Mouse (Mus musculus) myocyte (in vitro differentiated cells): Measurements from ENCODE around the gene Herpud1. TPM values are rescaled to one million over a fixed set of nuclear protein-coding genes. Genes with fewer than 3 reads are reported as not detected.

Source experiments
- H3K27me3 ChIP-seq: one replicate; pipeline ENCODE4 v1.6.1; 2011; ENCODE audit not compliant: control insufficient read depth, insufficient read depth, insufficient read length
- H3K36me3 ChIP-seq: one replicate; pipeline ENCODE4 v1.6.1; 2011; ENCODE audit not compliant: control insufficient read depth, insufficient read depth
- H3K4me2 ChIP-seq: one replicate; pipeline ENCODE4 v1.6.1; 2011; ENCODE audit warnings: low read depth, control low read depth
- H3K4me3 ChIP-seq: one replicate; pipeline ENCODE4 v1.5.1; 2011; ENCODE audit warnings: mild to moderate bottlenecking, control low read depth, moderate library complexity
- H3K79me2 ChIP-seq: one replicate; pipeline ENCODE4 v1.6.1; 2011; ENCODE audit not compliant: control insufficient read depth, insufficient read depth
- H3ac ChIP-seq: one replicate; pipeline ENCODE4 v1.6.1; 2011; ENCODE audit not compliant: control insufficient read depth, insufficient read length
- CEBPB ChIP-seq: IDR thresholded peaks from 2 replicates; pipeline ENCODE4 v1.6.1; 2011; ENCODE audit warnings: mild to moderate bottlenecking, moderate library complexity; ENCODE audit not compliant: poor library complexity, insufficient read depth, severe bottlenecking
- E2F4 ChIP-seq: IDR thresholded peaks from one replicate; pipeline ENCODE4 v1.6.1; 2011; ENCODE audit warnings: mild to moderate bottlenecking, control low read depth, moderate library complexity; ENCODE audit not compliant: insufficient read depth
- MAX ChIP-seq: IDR thresholded peaks from one replicate; pipeline ENCODE4 v1.6.1; 2011; ENCODE audit warnings: low read depth, mild to moderate bottlenecking, control low read depth
- MYOD1 ChIP-seq, 3 experiments: IDR thresholded peaks; one replicate each; pipeline ENCODE4 v1.6.1; 2011; ENCODE audit warnings: control low read depth in 2 of 3, low read depth in 2 of 3, mild to moderate bottlenecking in 2 of 3, moderate library complexity in 1 of 3; ENCODE audit not compliant: insufficient read length in 2 of 3, control insufficient read depth in 1 of 3
- MYOG ChIP-seq, 3 experiments: IDR thresholded peaks; one replicate each; pipeline ENCODE4 v1.6.1; 2011; ENCODE audit warnings: control low read depth in 2 of 3, low read depth in 2 of 3, mild to moderate bottlenecking in 2 of 3; ENCODE audit not compliant: insufficient read length in 2 of 3, control insufficient read depth in 1 of 3, insufficient read depth in 1 of 3
- POLR2A ChIP-seq: IDR thresholded peaks from one replicate; pipeline ENCODE4 v1.6.1; 2011; ENCODE audit warnings: low read depth, mild to moderate bottlenecking, control low read depth, moderate library complexity; ENCODE audit not compliant: insufficient read length
- POLR2AphosphoS2 ChIP-seq: IDR thresholded peaks from one replicate; pipeline ENCODE4 v1.6.1; 2011; ENCODE audit warnings: low read depth, control low read depth; ENCODE audit not compliant: insufficient read length
- REST ChIP-seq: IDR thresholded peaks from one replicate; pipeline ENCODE4 v1.6.1; 2011; ENCODE audit warnings: mild to moderate bottlenecking, control low read depth, moderate library complexity; ENCODE audit not compliant: insufficient read depth, insufficient read length
- SRF ChIP-seq: IDR thresholded peaks from one replicate; pipeline ENCODE4 v1.6.1; 2011; ENCODE audit warnings: low read depth; ENCODE audit not compliant: control insufficient read depth, insufficient read length
- TCF12 ChIP-seq: IDR thresholded peaks from one replicate; pipeline ENCODE4 v1.6.1; 2011; ENCODE audit warnings: mild to moderate bottlenecking, control low read depth; ENCODE audit not compliant: poor library complexity, insufficient read depth, severe bottlenecking
- TCF3 ChIP-seq: IDR thresholded peaks from one replicate; pipeline ENCODE4 v1.6.1; 2011; ENCODE audit warnings: low read depth, control low read depth; ENCODE audit not compliant: insufficient read length
- USF1 ChIP-seq: IDR thresholded peaks from one replicate; pipeline ENCODE4 v1.6.1; 2011; ENCODE audit warnings: low read depth, mild to moderate bottlenecking, control low read depth, moderate library complexity
- polyA plus RNA-seq: library from polyadenylated mRNA; unstranded; fragments of >200 nt; fragmentation: generic; extraction: Trizol; gene quantifications from one replicate; pipeline ENCODE4 v1.2.1, GENCODE M21; 2012; ENCODE audit warnings: missing spikeins

Gene Herpud1
- 292 TPM for polyA plus RNA-seq

DNA sequence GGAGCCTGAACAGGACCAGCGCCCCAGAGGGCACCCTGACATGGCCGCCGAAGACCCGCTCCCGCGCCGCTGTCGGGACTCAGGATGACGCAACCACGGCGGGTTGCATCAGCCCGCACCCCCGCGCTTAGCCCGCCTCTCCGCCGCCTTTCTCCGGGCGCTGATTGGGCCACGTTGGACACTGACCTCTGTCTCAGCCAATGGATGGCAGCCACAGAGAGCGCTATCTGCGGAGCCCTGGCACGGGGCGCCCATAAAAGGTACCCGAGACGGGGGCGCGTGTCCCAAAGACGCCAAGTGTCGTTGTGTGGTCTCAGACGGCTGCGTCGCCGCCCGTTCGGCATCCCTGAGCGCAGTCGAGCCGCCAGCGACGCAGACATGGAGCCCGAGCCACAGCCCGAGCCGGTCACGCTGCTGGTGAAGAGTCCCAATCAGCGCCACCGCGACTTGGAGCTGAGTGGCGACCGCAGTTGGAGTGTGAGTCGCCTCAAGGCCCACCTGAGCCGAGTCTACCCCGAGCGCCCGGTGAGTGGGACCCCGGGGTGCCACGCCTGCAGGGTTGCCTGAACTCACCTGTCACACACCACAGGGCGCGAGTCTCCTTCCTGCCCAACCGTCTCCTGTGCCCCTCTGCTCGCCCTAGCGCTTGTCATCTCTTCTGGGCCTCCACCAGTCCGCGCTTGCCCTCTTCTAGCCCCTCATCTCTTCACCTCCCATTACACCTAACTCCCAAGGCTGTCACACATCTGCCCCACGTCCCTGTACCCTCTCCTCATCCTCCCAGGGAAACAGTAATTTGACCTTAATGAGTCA, at the start of gene Herpud1:
TSS of gene Herpud1 (plus strand) at position 225 of the 813 bp plus-strand sequence.
- Histone ChIP-seq H3K4me3 (peak within 1 kb of the TSS; percentile 100), H3ac (peak within 1 kb of the TSS; percentile 77), H3K4me2 (peak within 1 kb of the TSS; percentile 91), H3K27me3 (no peaks in the 10 kb centered on the region), H3K79me2 (peaks cover 38% of the 10 kb centered on the region), H3K36me3 (peaks cover 36% of the 10 kb centered on the region)
- TF ChIP-seq POLR2AphosphoS2 (peak; percentile 96), MYOG (IDR thresholded peaks at IDR 0.05; ENCODE audit: control insufficient read depth in 1 of 3, insufficient read depth in 1 of 3, insufficient read length in 2 of 3, low read depth in 2 of 3) (peak in 1 of 3 experiments; percentile 18), SRF (peak; percentile 77), MAX (no peak), CEBPB (peak; percentile 93), REST (no peak), TCF3 (no peak), MYOD1 (IDR thresholded peaks at IDR 0.05; ENCODE audit: control insufficient read depth in 1 of 3, insufficient read length in 2 of 3, low read depth in 2 of 3) (peak in 1 of 3 experiments; percentile 37), POLR2A (peak; percentile 96)

DNA sequence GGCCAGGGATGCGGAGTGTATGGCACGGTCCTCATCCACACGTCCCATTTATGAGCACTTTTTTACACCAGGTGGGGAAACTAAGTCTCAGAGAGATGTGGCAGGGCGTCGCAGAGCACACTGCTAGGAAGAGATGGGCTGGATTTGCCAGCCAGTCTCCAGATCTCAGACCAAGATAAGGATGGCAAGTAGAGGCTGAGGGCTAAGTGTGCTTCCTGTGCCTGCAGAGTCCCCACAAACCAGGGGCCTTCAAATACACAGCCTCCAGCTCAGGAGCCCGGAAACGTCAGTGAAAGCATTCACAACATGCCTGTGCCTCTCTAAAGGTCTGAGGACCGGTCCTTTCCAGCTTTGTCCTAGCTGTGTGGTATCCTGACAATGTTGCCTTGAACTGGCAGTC, 48.7 kb upstream of the Herpud1 start:
- no peak overlapping the region for H3ac ChIP-seq
- H3K79me2 ChIP-seq = no peaks in the 10 kb centered on the region
- no peaks in the 10 kb centered on the region for H3K36me3 ChIP-seq
- H3K27me3 ChIP-seq = peaks cover 36% of the 10 kb centered on the region
- no peak overlapping the region for H3K4me2 ChIP-seq
- H3K4me3 ChIP-seq = no peak overlapping the region
- no peak for TF ChIP-seq MYOG (IDR thresholded peaks at IDR 0.05; ENCODE audit: control insufficient read depth in 1 of 3, insufficient read depth in 1 of 3, insufficient read length in 2 of 3, low read depth in 2 of 3)
- no peak for TF ChIP-seq POLR2A
- no peak for TF ChIP-seq E2F4
- TF ChIP-seq TCF3 = no peak
- no peak for TF ChIP-seq POLR2AphosphoS2
- no peak for TF ChIP-seq CEBPB
- TF ChIP-seq SRF = no peak
- TF ChIP-seq MYOD1 (IDR thresholded peaks at IDR 0.05; ENCODE audit: control insufficient read depth in 1 of 3, insufficient read length in 2 of 3, low read depth in 2 of 3) = no peak
- no peak for TF ChIP-seq REST
- no peak for TF ChIP-seq TCF12
- TF ChIP-seq USF1 = no peak
- TF ChIP-seq MAX = no peak

DNA sequence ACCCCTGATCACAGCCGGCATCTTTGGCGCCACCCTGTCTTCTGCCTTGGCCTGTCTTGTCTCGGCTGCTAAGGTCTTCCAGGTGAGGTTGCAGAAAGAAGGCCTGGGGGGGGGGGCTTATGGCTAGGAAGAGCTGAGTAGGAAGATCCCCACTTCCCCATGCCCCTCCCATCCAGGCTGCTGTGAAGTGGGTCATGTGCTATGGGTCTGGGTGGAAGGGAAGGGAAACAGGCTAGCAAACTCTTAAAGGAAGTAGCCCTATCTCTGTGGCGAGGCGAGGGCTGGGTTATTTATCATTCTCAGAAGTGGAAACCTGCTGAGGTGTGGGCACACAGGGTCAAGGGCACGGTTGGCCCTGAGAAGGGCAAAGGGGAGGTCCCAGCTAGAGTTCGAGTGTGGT, 45.4 kb upstream of the Herpud1 start:
- H3K4me2 ChIP-seq = no peak overlapping the region
- H3K27me3 ChIP-seq = peaks cover 33% of the 10 kb centered on the region
- H3ac ChIP-seq = no peak overlapping the region
- no peaks in the 10 kb centered on the region for H3K79me2 ChIP-seq
- no peaks in the 10 kb centered on the region for H3K36me3 ChIP-seq
- no peak overlapping the region for H3K4me3 ChIP-seq
- TF ChIP-seq SRF (no peak), POLR2AphosphoS2 (no peak), TCF12 (no peak), MYOG (IDR thresholded peaks at IDR 0.05; ENCODE audit: control insufficient read depth in 1 of 3, insufficient read depth in 1 of 3, insufficient read length in 2 of 3, low read depth in 2 of 3) (no peak), E2F4 (no peak), REST (no peak), USF1 (no peak), TCF3 (no peak)

DNA sequence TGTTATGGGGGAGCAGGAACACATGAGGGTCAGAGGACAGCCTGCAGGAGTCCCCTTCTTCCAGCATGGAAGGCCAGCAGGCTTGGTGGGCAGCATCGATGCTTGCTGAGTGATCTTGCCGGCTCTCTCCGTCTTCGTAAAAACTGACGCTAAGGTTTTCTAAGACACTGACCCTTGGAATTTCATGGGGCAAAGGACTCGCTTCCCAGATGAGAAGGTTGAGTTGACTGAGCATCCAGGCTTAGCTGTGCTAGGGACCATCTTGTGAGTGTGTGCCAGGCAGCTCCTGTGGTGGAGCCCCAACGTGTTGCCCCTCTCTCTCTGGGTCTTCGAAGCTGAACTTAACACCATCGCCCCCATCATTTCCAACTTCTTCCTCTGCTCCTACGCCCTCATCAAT, 43.5 kb upstream of the Herpud1 start:
- Histone ChIP-seq H3K4me2 (no peak overlapping the region), H3K79me2 (no peaks in the 10 kb centered on the region), H3ac (no peak overlapping the region), H3K4me3 (no peak overlapping the region), H3K36me3 (no peaks in the 10 kb centered on the region), H3K27me3 (peaks cover 27% of the 10 kb centered on the region)
- no peak for TF ChIP-seq MAX
- no peak for TF ChIP-seq TCF12
- TF ChIP-seq MYOD1 (IDR thresholded peaks at IDR 0.05; ENCODE audit: control insufficient read depth in 1 of 3, insufficient read length in 2 of 3, low read depth in 2 of 3) = no peak
- TF ChIP-seq E2F4 = no peak
- TF ChIP-seq POLR2AphosphoS2 = no peak
- TF ChIP-seq TCF3 = no peak
- TF ChIP-seq CEBPB = no peak
- no peak for TF ChIP-seq REST
- no peak for TF ChIP-seq MYOG (IDR thresholded peaks at IDR 0.05; ENCODE audit: control insufficient read depth in 1 of 3, insufficient read depth in 1 of 3, insufficient read length in 2 of 3, low read depth in 2 of 3)
- TF ChIP-seq SRF = no peak
- TF ChIP-seq USF1 = no peak
- TF ChIP-seq POLR2A = no peak
